Mouse (Mus musculus) lung, adult 2 months (tissue): ENCODE results near the gene Actr3b.

Experiments used
- CTCF ChIP-seq: fragments of 200-500 bp; IDR thresholded peaks from 2 replicates; pipeline ENCODE4 v1.5.1; 2011; ENCODE audit warnings: mild to moderate bottlenecking, low read length, control low read depth; ENCODE audit not compliant: insufficient read depth
- POLR2A ChIP-seq: fragments of 200-500 bp; IDR thresholded peaks from 2 replicates; pipeline ENCODE4 v1.6.1; 2011; ENCODE audit warnings: low read depth, mild to moderate bottlenecking, control low read depth, low read length, borderline replicate concordance; ENCODE audit errors: extremely low read depth

GRCm38 (mm10) chr5:25829308-25830094 is 69.7 kb downstream of the Actr3b start:
- TF ChIP-seq POLR2A: no peak
- TF ChIP-seq CTCF: no peak
